Mouse (Mus musculus) ES-Bruce4 (cell line): ENCODE data around the gene Tsfm.

Experiments
- CTCF ChIP-seq: IDR thresholded peaks from one replicate; pipeline ENCODE4 v1.8.1; 2011; ENCODE audit warnings: low read depth, low read length
- POLR2A ChIP-seq: IDR thresholded peaks from one replicate; pipeline ENCODE4 v1.8.1; 2011; ENCODE audit warnings: low read length; ENCODE audit not compliant: insufficient read depth

GRCm38 (mm10) chr10:126972051-126972725, 58.5 kb downstream of the Tsfm start:
- no peak for TF ChIP-seq CTCF
- no peak for TF ChIP-seq POLR2A
